Mouse (Mus musculus): Measurements from ENCODE around the gene 2410131K14Rik. TPM values are rescaled to one million over a fixed set of nuclear protein-coding genes. Genes with fewer than 3 reads are reported as not detected.
A peak's percentile ranks its signal among the peaks of the same experiment; 100 is the strongest.

Gene 2410131K14Rik
- total and polyA plus RNA-seq, 3 experiments = 7.8 to 9.8 (median 9.2) TPM

DNA sequence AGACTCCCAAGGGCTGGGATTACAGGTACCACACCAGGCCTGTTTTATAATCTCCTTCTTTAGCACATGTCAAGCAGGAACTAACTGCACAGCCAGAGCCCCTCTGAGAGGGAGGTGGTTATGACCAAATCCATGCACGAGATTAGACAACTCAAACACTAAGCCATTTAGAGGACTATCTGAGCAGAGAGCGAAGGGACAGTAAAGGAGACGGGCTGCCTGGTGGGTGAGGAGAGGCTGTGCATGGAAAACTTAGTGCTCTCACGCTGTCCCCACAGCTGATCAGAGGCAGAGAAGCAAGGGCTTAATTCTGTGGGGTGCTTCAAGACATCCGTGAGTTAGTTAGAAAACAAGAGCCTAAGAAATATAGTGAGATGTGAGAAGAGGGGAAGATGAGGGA is 31.0 kb upstream of the 2410131K14Rik start:
- Histone ChIP-seq H3K79me2 (replicated peaks; ENCODE audit: control insufficient read depth, extremely low read depth, insufficient read depth, poor library complexity, severe bottlenecking) (no peaks in the 10 kb centered on the region), H3K4me3 (replicated peaks in 1 of 3; ENCODE audit: low read depth in 2 of 3, low read length in 2 of 3, poor library complexity in 1 of 3) (peak overlapping the region in 1 of 3 experiments; percentile 3), H3K27ac (ENCODE audit: insufficient read depth, low read depth) (no peak overlapping the region), H3K9ac (ENCODE audit: insufficient read depth, low read depth) (no peak overlapping the region), H3K27me3 (replicated peaks) (no peaks in the 10 kb centered on the region), H3K36me3 (replicated peaks in 1 of 2; ENCODE audit: control insufficient read depth in 1 of 2, insufficient read depth in 1 of 2, low read length in 1 of 2) (peaks cover 0 to 24% of the 10 kb centered on the region in 2 experiments), H3K9me3 (replicated peaks; ENCODE audit: low read length) (no peaks in the 10 kb centered on the region), H3K4me1 (ENCODE audit: control insufficient read depth in 1 of 2, insufficient read depth in 2 of 2) (peaks cover 0 to 5% of the 10 kb centered on the region in 2 experiments; a peak in 1 of 4 replicates), H3K4me2 (ENCODE audit: insufficient read depth, low read depth, poor library complexity, severe bottlenecking) (peak overlapping the region; percentile 54; the same call in 1 of the 2 replicates)
- TF ChIP-seq ETS1 (conservative IDR thresholded peaks at IDR 0.05; ENCODE audit: low read depth, low read length) = no peak
- TF ChIP-seq POLR2AphosphoS2 (IDR thresholded peaks at IDR 0.05; ENCODE audit: low read depth, low read length) = no peak
- no peak for TF ChIP-seq TBP (conservative IDR thresholded peaks at IDR 0.05; ENCODE audit: low read depth, low read length)
- TF ChIP-seq E2F4 (IDR thresholded peaks at IDR 0.05; ENCODE audit: insufficient replicate concordance, low read depth, low read length) = no peak
- TF ChIP-seq HCFC1 (IDR thresholded peaks at IDR 0.05; ENCODE audit: low read depth, low read length) = no peak
- dilution Hi-C loops (cut with MboI; ENCODE audit: extremely low pct_ligation_motif_present, extremely low pct_unique_long_range_greater_than_20kb, low sequenced_read_pairs) = no loop called here
- in situ Hi-C loops (cut with MboI; ENCODE audit: low pct_ligation_motif_present, low pct_unique_long_range_greater_than_20kb, low sequenced_read_pairs) = no loop called here
- no peak for DNase-seq (ENCODE audit: extremely low read depth)

DNA sequence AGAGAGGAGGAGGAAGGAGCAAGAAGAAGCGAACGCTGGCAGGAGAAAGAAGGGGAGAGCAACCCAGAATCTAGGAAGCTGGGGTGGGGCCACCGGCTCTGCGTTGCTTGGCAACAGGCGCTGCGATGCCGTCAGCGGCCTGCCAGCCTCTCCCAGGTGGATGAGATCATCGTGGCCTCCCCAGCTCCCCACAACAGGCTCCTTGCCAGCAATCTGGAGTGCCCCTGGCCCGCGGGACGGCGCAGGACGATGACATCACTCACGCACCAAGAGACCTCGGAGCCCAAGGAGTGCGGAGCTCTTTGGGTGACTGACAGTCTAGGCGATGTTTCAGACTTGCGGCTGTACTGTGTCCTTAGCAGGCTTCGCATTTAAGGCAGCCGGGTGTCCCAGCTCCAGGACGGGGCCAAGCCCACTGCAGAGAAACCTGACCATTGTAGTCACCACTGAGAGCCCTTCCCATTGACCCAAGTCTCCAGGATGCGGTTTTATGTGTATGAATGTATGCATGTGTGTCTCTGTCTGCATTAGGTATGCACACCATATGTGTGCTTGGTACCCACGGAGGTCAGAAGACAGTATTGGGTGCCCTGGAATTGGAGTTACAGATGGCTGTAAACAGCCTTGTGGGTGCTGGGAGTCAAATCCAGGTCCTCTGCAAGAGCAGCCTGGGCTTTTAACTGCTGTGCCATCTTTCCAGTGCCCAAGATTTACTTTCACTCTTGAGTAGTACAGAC is 30.4 kb upstream of the 2410131K14Rik start:
- H3K4me3 ChIP-seq (replicated peaks in 1 of 3; ENCODE audit: low read depth in 2 of 3, low read length in 2 of 3, poor library complexity in 1 of 3) = peak overlapping the region in 2 of 3 experiments; percentile 7 to 20
- peak; percentile 4 for DNase-seq (ENCODE audit: extremely low read depth)
- H3K79me2 ChIP-seq (replicated peaks; ENCODE audit: control insufficient read depth, extremely low read depth, insufficient read depth, poor library complexity, severe bottlenecking) = no peaks in the 10 kb centered on the region
- TF ChIP-seq MXI1 (IDR thresholded peaks at IDR 0.05; ENCODE audit: low read depth, low read length) = no peak
- peak; percentile 55 for TF ChIP-seq HCFC1 (IDR thresholded peaks at IDR 0.05; ENCODE audit: low read depth, low read length)
- TF ChIP-seq IRF4 (IDR thresholded peaks at IDR 0.05; ENCODE audit: low read depth, low read length) = 0 out of 2 replicates have a peak, but pooled peaks have one; percentile 30
- peak; percentile 39; the same call in 1 of the 2 replicates for TF ChIP-seq JUN (IDR thresholded peaks at IDR 0.05; ENCODE audit: insufficient read depth, low read depth, low read length)
- no peak for TF ChIP-seq RAD21 (IDR thresholded peaks at IDR 0.05; ENCODE audit: low read depth, low read length)
- no peak for TF ChIP-seq ZKSCAN1 (IDR thresholded peaks at IDR 0.05; ENCODE audit: borderline replicate concordance, low read depth, low read length)
- no peak for TF ChIP-seq ZNF384 (IDR thresholded peaks at IDR 0.05; ENCODE audit: low read depth, low read length)
- TF ChIP-seq ETS1 (conservative IDR thresholded peaks at IDR 0.05; ENCODE audit: low read depth, low read length) = 0 out of 2 replicates have a peak, but pooled peaks have one; percentile 17
- no peak overlapping the region; the same call in 1 of the 2 replicates for H3K9ac ChIP-seq (ENCODE audit: insufficient read depth, low read depth)
- H3K27ac ChIP-seq (ENCODE audit: insufficient read depth, low read depth) = no peak overlapping the region
- H3K36me3 ChIP-seq (replicated peaks in 1 of 2; ENCODE audit: control insufficient read depth in 1 of 2, insufficient read depth in 1 of 2, low read length in 1 of 2) = peaks cover 0 to 26% of the 10 kb centered on the region in 2 experiments
- dilution Hi-C loops (cut with MboI; ENCODE audit: extremely low pct_ligation_motif_present, extremely low pct_unique_long_range_greater_than_20kb, low sequenced_read_pairs) (no loop called here), in situ Hi-C loops (cut with MboI; ENCODE audit: low pct_ligation_motif_present, low pct_unique_long_range_greater_than_20kb, low sequenced_read_pairs) (no loop called here)
- H3K4me2 ChIP-seq (ENCODE audit: insufficient read depth, low read depth, poor library complexity, severe bottlenecking) = peak overlapping the region; percentile 54
- H3K27me3 ChIP-seq (replicated peaks) = no peaks in the 10 kb centered on the region
- no peaks in the 10 kb centered on the region for H3K9me3 ChIP-seq (replicated peaks; ENCODE audit: low read length)
- peaks cover 0 to 5% of the 10 kb centered on the region in 2 experiments; a peak in 1 of 4 replicates for H3K4me1 ChIP-seq (ENCODE audit: control insufficient read depth in 1 of 2, insufficient read depth in 2 of 2)

All from CH12.LX (cell line).